Mouse (Mus musculus) testis, adult 2 months (tissue): ENCODE data around the gene Il6st.

Experiments
- CTCF ChIP-seq: fragments of 200-500 bp; IDR thresholded peaks from 2 replicates; pipeline ENCODE4 v1.5.1; 2012; ENCODE audit warnings: low read depth, mild to moderate bottlenecking, inconsistent platforms, low read length, moderate library complexity; ENCODE audit not compliant: control insufficient read depth, insufficient read depth, insufficient replicate concordance
- POLR2A ChIP-seq: fragments of 200-500 bp; IDR thresholded peaks from 2 replicates; pipeline ENCODE4 v1.6.1; 2012; ENCODE audit warnings: low read depth, mild to moderate bottlenecking, inconsistent platforms, low read length, moderate library complexity; ENCODE audit not compliant: control insufficient read depth

DNA sequence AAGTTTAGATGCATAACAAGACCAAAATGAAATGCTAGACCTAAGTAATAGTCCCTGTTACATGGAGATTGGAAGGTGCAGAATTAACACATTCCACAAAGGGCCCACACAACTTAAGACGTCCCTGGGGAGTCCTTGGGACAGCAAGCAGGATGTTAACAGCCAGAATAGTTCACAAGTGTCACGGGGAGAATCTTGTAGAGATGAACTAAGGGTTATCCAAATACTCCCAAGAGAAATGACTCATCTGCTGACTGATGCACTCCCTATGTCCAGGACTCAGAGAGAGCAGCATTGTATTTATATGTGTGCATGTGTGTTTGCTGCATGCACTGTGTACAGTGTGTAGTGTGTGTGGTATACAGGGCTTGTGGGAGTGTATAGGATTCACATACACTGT, 92.6 kb downstream of the Il6st start:
- TF ChIP-seq CTCF, result no peak
- no peak for TF ChIP-seq POLR2A
